23 mouse cellular contexts compared by ENCODE assay signal in genomic region chr16:22460960-22461359, GRCm38 (mm10). TPM values are rescaled to one million over a fixed set of nuclear protein-coding genes. Genes with fewer than 3 reads are reported as not detected.
DNase-seq lines count a peak whose midpoint lies in the region; ATAC-seq lines count a peak whose summit lies in the region.
"Had no signal": no experiment of that assay in that cellular context is flagged by ENCODE, and none has a peak within 500 bp of the region (broad histone marks: within the 10 kb centered on the region; RNA-seq: fewer than 3 reads in every experiment).

No protein-coding gene starts in this region.

- DNase-seq in gastrocnemius, postnatal 25 days, result peak; percentile 0
- DNase-seq in gastrocnemius, postnatal 4 days (ENCODE audit: low spot score in 2 of 2), result no peak
- peak; percentile 82 for DNase-seq in 416B (ENCODE audit: low read depth)
- no peak for DNase-seq in lung, postnatal 14 days
- no peak for DNase-seq in cerebellum, postnatal 4 days (ENCODE audit: low spot score in 2 of 2)
- DNase-seq: adrenal gland, postnatal 14 days; cerebellum, adult 11-12 months; cerebellum, adult 9-11 months; forebrain, postnatal 0 days; gastrocnemius, postnatal 10 days; heart, adult 2 months; heart, postnatal 10 days; kidney, adult 11 months; kidney, postnatal 14 days; left cerebral cortex, postnatal 4 days; liver, embryonic 13.5 days; lung, adult 2 months; midbrain, embryonic 14.5 days; retina, postnatal 1 day; right cerebral cortex, postnatal 25 days had no signal

- peak; percentile 40 to 44; a peak in 1 of 4 replicates for ATAC-seq in hematopoietic stem cell, adult 5-6 weeks (replicated peaks in 1 of 2; ENCODE audit: insufficient read depth in 1 of 2, low FRiP score in 2 of 2, low TSS enrichment in 1 of 2, low read depth in 1 of 2, poor library complexity in 2 of 2, severe bottlenecking in 2 of 2)
- peak; percentile 39; the same call in 1 of the 2 replicates for ATAC-seq in megakaryocyte progenitor cell, adult 5-6 weeks (replicated peaks; ENCODE audit: poor library complexity)
- ATAC-seq: forebrain, postnatal 0 days; hindbrain, postnatal 0 days had no signal

RNA-seq across cellular contexts. Expression of gene Etv5, which starts 21.4 kb away (rescaled TPM):
- 10 to 100 TPM; 11.1 to 13.3 TPM for total RNA-seq in gastrocnemius, postnatal 25 days (2021)
- total RNA-seq in gastrocnemius, postnatal 4 days (2021), result 10 to 100 TPM; 31.4 to 34.0 TPM
- total RNA-seq in hematopoietic stem cell, adult 5-6 weeks (2017), result 9.4 and 9.9 TPM in 2 replicates
- total RNA-seq in megakaryocyte progenitor cell, adult 5-6 weeks (2015), result 3.3 and 4.1 TPM in 2 replicates
- total RNA-seq in megakaryocyte progenitor cell, adult 5-6 weeks (2017), result 1.5 and 2.3 TPM in 2 replicates

Comparison
In these comparisons a context has a peak if more than half of its experiments do, and no peak if none do; other contexts are left out.
1. DNase-seq: peak in gastrocnemius, postnatal 25 days (single experiment) and 416B (single experiment); none in gastrocnemius, postnatal 4 days (0 of 2), lung, postnatal 14 days (single experiment) and cerebellum, postnatal 4 days (0 of 2).